Mouse (Mus musculus): ENCODE measurements around the gene Med6. TPM values are rescaled to one million over a fixed set of nuclear protein-coding genes. Genes with fewer than 3 reads are reported as not detected.
A peak's percentile ranks its signal among the peaks of the same experiment; 100 is the strongest.

Med6 gene
- polyA plus RNA-seq (2016; fragmentation: Nextera tagmentation; extraction: Ambion mirVana), result 85.2 and 86.1 TPM in 2 replicates

DNA sequence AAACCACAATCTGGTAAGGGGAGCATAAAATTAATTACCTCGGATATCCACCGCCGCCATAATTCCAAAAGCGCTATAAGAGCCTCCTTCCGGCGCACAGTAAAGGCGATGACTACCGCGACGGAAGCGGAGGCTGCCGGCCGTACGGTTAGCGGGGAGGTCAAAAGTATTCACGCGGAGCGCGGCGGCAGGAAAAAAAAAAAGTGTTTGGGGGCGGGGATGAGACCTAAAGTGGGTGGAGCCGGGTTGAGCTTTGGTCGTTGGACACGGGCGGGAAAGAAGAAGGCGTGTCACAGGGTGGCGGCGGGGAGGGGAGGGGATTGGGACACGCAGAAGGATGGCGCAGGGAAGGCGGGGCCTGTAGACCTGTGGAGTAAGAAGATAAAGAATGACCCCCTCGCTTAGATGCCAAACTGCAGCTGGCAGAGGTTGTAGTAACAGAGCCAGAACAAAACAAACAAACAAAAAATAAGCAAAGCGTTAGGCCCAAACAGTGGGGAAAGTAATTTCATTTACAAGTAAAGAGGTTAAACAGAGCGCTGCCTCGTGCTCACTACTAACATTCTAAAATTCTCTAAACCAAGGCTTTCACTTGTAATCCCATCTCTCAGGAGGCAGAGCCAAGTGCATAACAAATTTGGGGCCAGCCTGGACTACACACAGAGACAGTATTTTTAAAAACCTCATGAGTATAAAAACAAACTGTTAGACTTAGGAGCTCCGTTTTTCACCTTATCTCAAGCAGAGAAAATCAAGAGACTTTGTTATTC, at the start of gene Med6:
Gene Med6, minus strand, starts transcription at position 107 of the 770 bp plus-strand sequence.
- peaks cover 11% of the 10 kb centered on the region for H3K36me3 ChIP-seq
- H3K27me3 ChIP-seq (ENCODE audit: low read depth, poor library complexity, severe bottlenecking), result no peaks in the 10 kb centered on the region
- H3K4me3 ChIP-seq, result peak within 1 kb of the TSS; percentile 79
- H3K4me1 ChIP-seq, result peaks cover 11% of the 10 kb centered on the region
- DNase-seq (ENCODE audit: low spot score), result peak; percentile 97
- no peaks in the 10 kb centered on the region for H3K9me3 ChIP-seq (replicated peaks)
- H3K27ac ChIP-seq (replicated peaks), result peak within 1 kb of the TSS; percentile 86
- WGBS, result 3% methylated on average over 36 of the region's 36 CpGs

DNA sequence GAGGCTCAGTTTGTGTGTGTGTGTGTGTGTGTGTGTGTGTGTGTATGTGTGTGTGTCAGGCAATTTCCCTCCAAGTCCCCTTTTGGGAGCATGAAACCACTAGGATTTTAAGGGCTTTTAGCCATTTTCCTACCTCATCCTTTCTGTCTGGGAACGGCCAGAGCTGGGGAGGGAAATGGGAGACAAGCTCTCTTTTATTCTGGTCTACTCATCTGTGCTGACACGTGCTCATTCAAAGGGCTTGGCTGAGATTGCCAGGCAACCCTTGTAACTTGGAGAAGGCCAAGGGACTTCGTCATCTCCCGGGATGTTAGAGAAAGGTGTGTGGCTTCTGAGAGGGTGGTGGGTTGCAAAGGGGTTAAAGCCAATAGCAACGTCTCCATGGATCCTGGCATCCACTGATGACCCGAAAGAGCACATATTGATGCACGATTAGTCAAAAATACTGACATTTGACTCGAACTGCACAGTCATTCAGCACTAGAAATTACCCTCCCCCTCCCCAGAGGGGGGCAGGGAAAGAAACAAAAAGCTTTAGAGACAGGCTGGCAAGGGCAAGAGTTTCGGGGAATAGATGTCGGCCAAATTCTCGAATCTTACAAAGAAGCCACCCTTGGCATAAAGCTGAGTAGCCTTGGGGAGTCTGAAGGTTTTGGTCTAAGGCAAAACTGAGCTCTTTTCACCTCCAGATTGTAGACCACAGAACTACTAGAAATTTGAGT, 47.7 kb upstream of the Med6 start:
- H3K27me3 ChIP-seq (ENCODE audit: low read depth, poor library complexity, severe bottlenecking), result no peaks in the 10 kb centered on the region; the same call in 1 of the 2 replicates
- H3K36me3 ChIP-seq, result 0 out of 2 replicates have a peak, but pooled peaks cover 3% of the 10 kb centered on the region
- WGBS, result 34% methylated on average over 11 of the region's 11 CpGs
- no peak for DNase-seq (ENCODE audit: low spot score)
- H3K4me3 ChIP-seq, result no peak overlapping the region
- H3K4me1 ChIP-seq, result peaks cover 22% of the 10 kb centered on the region
- no peak overlapping the region for H3K27ac ChIP-seq (replicated peaks)
- H3K9me3 ChIP-seq (replicated peaks), result no peaks in the 10 kb centered on the region

DNA sequence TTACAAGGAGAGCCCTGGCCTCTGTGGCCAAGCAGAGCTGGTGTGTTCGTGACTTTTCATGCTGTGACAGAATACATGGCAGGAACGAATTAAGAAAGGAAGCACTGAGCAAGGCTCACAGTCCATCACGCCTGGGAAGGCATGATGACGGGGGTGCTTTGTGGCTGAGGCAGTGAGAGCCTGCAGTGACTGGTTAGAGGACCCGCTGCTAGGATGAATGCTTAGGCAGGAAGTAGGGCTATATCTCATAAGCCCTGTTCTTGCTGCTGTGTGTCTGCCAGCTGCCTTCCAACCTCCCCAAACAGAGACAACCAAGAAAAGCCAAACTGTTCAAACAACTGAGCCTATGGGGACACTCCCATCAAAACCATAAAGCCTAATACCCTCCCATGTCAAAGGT, 45.8 kb upstream of the Med6 start:
- no peak for DNase-seq (ENCODE audit: low spot score)
- H3K36me3 ChIP-seq, result 0 out of 2 replicates have a peak, but pooled peaks cover 6% of the 10 kb centered on the region
- 74% methylated on average over 5 of the region's 5 CpGs for WGBS
- H3K27ac ChIP-seq (replicated peaks), result no peak overlapping the region
- H3K4me1 ChIP-seq, result peaks cover 22% of the 10 kb centered on the region
- no peaks in the 10 kb centered on the region for H3K9me3 ChIP-seq (replicated peaks)
- H3K27me3 ChIP-seq (ENCODE audit: low read depth, poor library complexity, severe bottlenecking), result no peaks in the 10 kb centered on the region; the same call in 1 of the 2 replicates
- H3K4me3 ChIP-seq, result no peak overlapping the region

DNA sequence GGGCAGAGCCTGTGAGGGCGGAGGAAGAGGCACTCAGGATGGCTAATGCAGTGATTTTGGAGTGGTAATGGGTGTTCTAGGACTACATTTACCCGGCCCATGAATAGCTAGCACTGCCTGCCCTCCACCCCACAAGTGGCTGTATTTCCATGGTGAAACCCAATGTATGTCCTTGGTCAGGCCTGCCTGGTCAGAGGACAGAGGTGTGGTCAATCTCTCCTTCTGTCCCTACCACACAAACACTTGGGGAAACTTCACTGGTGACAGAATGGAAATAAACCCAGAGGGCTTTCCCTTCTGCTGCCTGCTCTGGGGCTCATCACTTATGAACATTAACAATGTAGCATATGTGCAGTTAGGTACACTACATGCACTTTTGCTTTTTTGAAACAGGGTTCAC, 38.4 kb upstream of the Med6 start:
- no peak for DNase-seq (ENCODE audit: low spot score)
- H3K4me1 ChIP-seq, result peaks cover 35% of the 10 kb centered on the region
- H3K4me3 ChIP-seq, result no peak overlapping the region
- no peak overlapping the region for H3K27ac ChIP-seq (replicated peaks)
- peaks cover 55% of the 10 kb centered on the region for H3K27me3 ChIP-seq (ENCODE audit: low read depth, poor library complexity, severe bottlenecking)
- 0 out of 2 replicates have a peak, but pooled peaks cover 7% of the 10 kb centered on the region for H3K36me3 ChIP-seq
- H3K9me3 ChIP-seq (replicated peaks), result no peaks in the 10 kb centered on the region
- 70% methylated on average over 2 of the region's 2 CpGs for WGBS

DNA sequence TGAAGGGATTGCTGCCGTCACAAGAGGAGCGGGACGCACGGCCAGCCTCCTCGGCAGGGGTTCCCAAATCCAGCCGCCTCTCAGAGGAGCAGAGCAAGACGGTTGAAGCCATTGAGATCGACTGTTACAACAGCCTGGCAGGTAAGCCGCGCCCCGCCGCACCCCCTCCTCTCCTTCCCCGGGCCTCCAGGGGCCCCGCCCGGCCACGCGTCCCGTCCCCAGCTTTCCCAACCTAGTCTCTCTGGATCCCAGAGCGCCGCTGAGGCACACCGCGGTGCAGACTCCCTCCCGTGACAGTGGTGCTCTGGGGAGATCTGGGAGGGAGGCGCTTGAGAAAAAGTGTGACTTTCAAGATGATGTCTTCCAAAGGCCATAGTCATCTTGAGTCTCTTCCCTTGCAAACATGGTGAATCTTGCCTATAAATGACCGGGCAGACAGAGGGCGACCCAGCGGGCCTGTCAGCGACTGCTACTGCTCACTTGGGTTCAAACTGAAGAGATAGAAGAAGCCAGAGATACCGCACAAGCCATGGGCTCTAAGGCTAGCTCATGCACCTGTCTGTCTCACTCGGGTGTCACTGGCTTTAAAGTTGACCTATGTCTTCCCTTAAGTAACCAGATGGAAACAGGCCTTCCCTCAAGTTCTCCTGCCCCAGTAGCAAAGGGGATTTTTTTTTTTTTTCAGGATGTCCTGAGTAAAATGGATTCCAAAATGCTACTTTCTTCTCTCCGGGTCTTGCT, 37.0 kb upstream of the Med6 start:
- DNase-seq (ENCODE audit: low spot score), result peak; percentile 60

DNA sequence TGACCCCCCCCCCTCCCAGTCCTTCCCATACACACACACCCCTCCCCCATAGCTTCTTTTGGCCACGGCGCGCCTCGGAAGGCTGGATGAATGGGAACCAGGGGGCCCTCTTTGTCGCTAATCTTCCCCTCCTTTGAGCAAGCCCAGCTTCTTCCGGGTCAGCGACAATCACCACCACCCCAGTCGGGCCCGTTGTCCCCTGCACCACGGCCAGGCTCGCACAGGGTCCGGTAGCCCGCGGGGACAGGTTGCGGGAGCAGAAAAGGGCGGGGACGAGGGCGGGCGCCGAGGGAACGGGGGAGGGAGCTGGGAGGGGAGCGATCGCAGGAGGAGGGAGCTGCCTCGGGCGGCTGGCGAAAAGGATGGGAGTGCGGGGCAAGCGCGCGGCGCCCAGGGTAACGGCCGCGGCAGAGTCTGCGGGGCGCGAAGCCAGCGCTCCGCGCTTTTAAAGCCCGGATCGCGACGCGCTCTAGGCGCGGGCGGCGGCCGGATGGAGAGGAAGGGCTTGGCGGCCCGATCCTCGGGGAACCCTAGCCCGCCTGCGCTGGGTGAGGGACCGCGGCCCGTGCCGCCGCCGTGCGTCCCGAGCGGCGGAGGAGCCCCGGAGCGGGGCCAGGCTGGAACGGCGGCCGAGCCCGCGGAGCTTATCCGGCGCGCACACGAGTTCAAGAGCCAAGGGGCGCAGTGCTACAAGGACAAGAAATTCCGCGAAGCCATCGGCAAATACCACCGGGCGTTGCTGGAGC, 36.3 kb upstream of the Med6 start, which contains the start of gene Ttc9:
Gene Ttc9, plus strand, starts transcription at position 335 of the 746 bp plus-strand sequence.
- peak; percentile 83 for DNase-seq (ENCODE audit: low spot score)
- Histone ChIP-seq H3K27ac (replicated peaks) (peak within 1 kb of the TSS; percentile 93), H3K27me3 (ENCODE audit: low read depth, poor library complexity, severe bottlenecking) (peaks cover 58% of the 10 kb centered on the region), H3K9me3 (replicated peaks) (no peaks in the 10 kb centered on the region), H3K4me1 (peaks cover 35% of the 10 kb centered on the region), H3K36me3 (0 out of 2 replicates have a peak, but pooled peaks cover 4% of the 10 kb centered on the region), H3K4me3 (peak within 1 kb of the TSS; percentile 79)
- under 1% methylated on average over 79 of the region's 82 CpGs for WGBS

More for the DNA sequence above, 37.0 kb upstream of the Med6 start:
- H3K4me1 ChIP-seq, result peaks cover 35% of the 10 kb centered on the region
- H3K36me3 ChIP-seq, result 0 out of 2 replicates have a peak, but pooled peaks cover 4% of the 10 kb centered on the region
- H3K27ac ChIP-seq (replicated peaks), result peak overlapping the region; percentile 93
- H3K9me3 ChIP-seq (replicated peaks), result no peaks in the 10 kb centered on the region
- H3K27me3 ChIP-seq (ENCODE audit: low read depth, poor library complexity, severe bottlenecking), result peaks cover 58% of the 10 kb centered on the region
- peak overlapping the region; percentile 79 for H3K4me3 ChIP-seq
- under 1% methylated on average over 31 of the region's 31 CpGs for WGBS

DNA sequence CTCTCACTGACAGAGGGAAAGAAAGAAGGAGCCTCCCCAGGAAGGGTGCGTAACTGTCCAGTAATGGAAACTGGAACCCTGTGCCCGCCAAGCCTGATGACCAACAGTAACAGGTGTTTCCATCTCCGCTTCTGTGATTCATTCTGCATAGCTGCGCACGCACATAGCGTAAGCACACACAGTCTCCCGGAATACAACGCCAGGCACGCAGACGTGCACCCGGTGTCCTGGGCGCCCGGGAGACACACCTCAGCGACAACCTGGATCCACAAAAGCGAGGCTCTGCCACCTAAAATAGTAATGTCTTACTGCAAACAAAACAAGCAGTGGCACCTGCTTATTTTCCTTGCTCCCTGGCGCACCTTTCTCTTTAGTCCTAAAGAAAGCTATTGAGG, 35.7 kb upstream of the Med6 start:
- Histone ChIP-seq H3K9me3 (replicated peaks) (no peaks in the 10 kb centered on the region), H3K4me1 (peaks cover 35% of the 10 kb centered on the region), H3K27me3 (ENCODE audit: low read depth, poor library complexity, severe bottlenecking) (peaks cover 58% of the 10 kb centered on the region), H3K4me3 (peak overlapping the region; percentile 79), H3K36me3 (0 out of 2 replicates have a peak, but pooled peaks cover 4% of the 10 kb centered on the region), H3K27ac (replicated peaks) (peak overlapping the region; percentile 93)
- peak; percentile 56 for DNase-seq (ENCODE audit: low spot score)
- under 1% methylated on average over 16 of the region's 16 CpGs for WGBS

- 91% methylated on average over 4 of the region's 4 CpGs for WGBS
- no peaks in the 10 kb centered on the region for H3K36me3 ChIP-seq
- no peak overlapping the region for H3K27ac ChIP-seq (replicated peaks)
- H3K27me3 ChIP-seq (ENCODE audit: low read depth, poor library complexity, severe bottlenecking), result peaks cover 50% of the 10 kb centered on the region
- H3K4me3 ChIP-seq, result no peak overlapping the region
- peaks cover 31% of the 10 kb centered on the region for H3K4me1 ChIP-seq
- DNase-seq (ENCODE audit: low spot score), result no peak
- H3K9me3 ChIP-seq (replicated peaks), result no peaks in the 10 kb centered on the region
Measured at GRCm38 (mm10) chr12:81628091-81628490, 33.3 kb upstream of the Med6 start.

GRCm38 (mm10) chr12:81627426-81627825, 32.6 kb upstream of the Med6 start:
- H3K36me3 ChIP-seq, result no peaks in the 10 kb centered on the region
- peaks cover 44% of the 10 kb centered on the region for H3K27me3 ChIP-seq (ENCODE audit: low read depth, poor library complexity, severe bottlenecking)
- 86% methylated on average over 6 of the region's 6 CpGs for WGBS
- no peaks in the 10 kb centered on the region for H3K9me3 ChIP-seq (replicated peaks)
- H3K27ac ChIP-seq (replicated peaks), result no peak overlapping the region
- no peak overlapping the region for H3K4me3 ChIP-seq
- H3K4me1 ChIP-seq, result peaks cover 24% of the 10 kb centered on the region
- DNase-seq (ENCODE audit: low spot score), result no peak

DNA sequence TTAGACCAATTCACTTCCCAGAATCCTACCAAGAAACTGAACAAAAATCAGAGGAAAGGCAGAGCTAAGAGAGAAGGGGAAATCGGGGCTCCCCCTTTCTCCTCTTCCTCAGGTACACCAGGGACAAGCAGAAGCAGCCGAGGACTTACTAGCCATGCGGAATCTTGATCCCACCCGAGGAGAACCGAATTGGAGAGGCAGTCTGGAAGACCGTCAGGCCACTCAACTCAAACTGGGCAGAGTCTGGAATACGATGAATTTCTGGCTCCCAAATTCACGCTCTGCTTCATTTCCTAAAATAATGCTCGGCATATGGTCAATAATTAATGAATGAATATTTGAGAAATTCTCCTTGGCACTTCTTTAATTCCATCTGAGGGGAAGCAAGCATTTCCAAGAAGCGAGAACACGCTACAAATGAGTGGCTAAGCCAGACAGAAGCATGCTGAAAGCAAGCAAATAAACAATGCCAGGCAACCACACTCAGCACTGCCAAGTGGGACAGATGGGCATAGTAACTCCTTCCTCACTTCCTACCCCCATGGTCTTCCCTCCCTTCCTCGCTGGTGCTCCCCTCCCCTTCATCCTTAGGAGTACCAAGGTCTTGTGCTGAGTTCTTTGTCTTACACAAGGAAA, 31.5 kb upstream of the Med6 start:
- no peak for DNase-seq (ENCODE audit: low spot score)
- peaks cover 34% of the 10 kb centered on the region for H3K27me3 ChIP-seq (ENCODE audit: low read depth, poor library complexity, severe bottlenecking)
- H3K4me3 ChIP-seq, result no peak overlapping the region
- peaks cover 15% of the 10 kb centered on the region for H3K4me1 ChIP-seq
- H3K27ac ChIP-seq (replicated peaks), result no peak overlapping the region
- no peaks in the 10 kb centered on the region for H3K9me3 ChIP-seq (replicated peaks)
- no peaks in the 10 kb centered on the region for H3K36me3 ChIP-seq
- WGBS, result 83% methylated on average over 12 of the region's 12 CpGs

- Histone ChIP-seq H3K4me1 (no peaks in the 10 kb centered on the region), H3K27me3 (ENCODE audit: low read depth, poor library complexity, severe bottlenecking) (peaks cover 5% of the 10 kb centered on the region), H3K4me3 (no peak overlapping the region), H3K9me3 (replicated peaks) (no peaks in the 10 kb centered on the region), H3K27ac (replicated peaks) (no peak overlapping the region), H3K36me3 (no peaks in the 10 kb centered on the region)
- 75% methylated on average over 4 of the region's 4 CpGs for WGBS
- no peak for DNase-seq (ENCODE audit: low spot score)
Measured at GRCm38 (mm10) chr12:81623377-81623776, 28.6 kb upstream of the Med6 start.

Measured in midbrain, embryonic 10.5 days (tissue).